11 mouse cellular contexts compared by ENCODE assay signal in the genomic region with DNA sequence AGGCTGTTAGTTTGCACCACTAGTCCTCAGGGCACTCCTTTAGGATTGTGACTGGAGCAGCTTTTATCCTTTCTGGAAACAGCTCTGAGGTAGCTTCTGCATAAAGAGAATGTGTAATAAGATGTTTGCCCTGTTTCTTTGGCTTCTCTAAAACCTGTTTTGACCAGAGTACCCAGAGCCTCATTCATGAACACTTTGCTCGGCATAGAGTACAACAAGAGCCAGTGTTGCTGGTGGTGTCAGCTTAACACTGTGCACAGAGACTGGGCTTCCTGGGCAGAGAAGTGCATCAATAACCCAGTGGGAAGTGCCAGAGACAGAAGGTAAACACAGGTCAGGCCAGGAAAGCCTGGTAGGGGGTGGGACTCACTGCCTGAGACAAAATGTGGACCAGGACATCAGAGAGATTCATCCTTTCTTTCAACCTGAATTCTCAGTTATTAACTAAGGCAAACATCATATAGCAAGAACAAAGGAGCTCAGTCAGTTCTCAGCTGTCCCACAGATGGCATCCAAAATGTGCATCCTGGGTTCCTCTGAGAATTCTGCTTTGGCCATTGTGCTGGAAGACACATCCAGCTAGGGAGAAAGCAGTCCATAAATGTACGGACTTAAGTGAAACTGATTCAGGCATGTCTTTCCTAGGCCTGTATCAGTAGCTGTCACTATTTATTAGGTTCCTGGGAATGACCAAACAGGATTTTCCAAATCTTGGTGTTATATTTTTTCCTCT.
DNase-seq lines count a peak whose midpoint lies in the region; ATAC-seq lines count a peak whose summit lies in the region.
"Had no signal": no experiment of that assay in that cellular context is flagged by ENCODE, and none has a peak within 500 bp of the region (broad histone marks: within the 10 kb centered on the region; RNA-seq: fewer than 3 reads in every experiment).

No protein-coding gene starts in this region.

- no peaks in the 10 kb centered on the region for H3K9me3 ChIP-seq in midbrain, embryonic 14.5 days (ENCODE audit: control insufficient read depth, low read length)
- H3K9me3 ChIP-seq: limb, embryonic 15.5 days had no signal

- ATAC-seq in cerebellum, adult (ENCODE audit: insufficient number of reproducible peaks, low FRiP score, low TSS enrichment), result peak; percentile 61; the same call in 1 of the 2 replicates
- ATAC-seq in midbrain, embryonic 14.5 days (ENCODE audit: low FRiP score, low TSS enrichment), result peak; percentile 62
- ATAC-seq in monocyte, adult 5-6 weeks (replicated peaks; ENCODE audit: insufficient number of reproducible peaks, low FRiP score, low TSS enrichment, poor library complexity, severe bottlenecking), result no peak

- H3K4me3 ChIP-seq in midbrain, embryonic 14.5 days (replicated peaks; ENCODE audit: low read depth, low read length), result no peak overlapping the region
- H3K4me3 ChIP-seq: limb, embryonic 15.5 days; myocyte had no signal

- H3K27me3 ChIP-seq in midbrain, embryonic 14.5 days (ENCODE audit: control insufficient read depth, insufficient read depth, low read length), result no peaks in the 10 kb centered on the region
- H3K27me3 ChIP-seq: limb, embryonic 15.5 days had no signal

- intact Hi-C loops in heart, postnatal 25 days (cut with DNase I), result no loop called here

- peaks cover 5% of the 10 kb centered on the region; the same call in 1 of the 2 replicates for H3K4me1 ChIP-seq in midbrain, embryonic 14.5 days (ENCODE audit: control insufficient read depth, insufficient read depth, low read length)
- H3K4me1 ChIP-seq: limb, embryonic 15.5 days had no signal

- no peak overlapping the region for H3K4me2 ChIP-seq in midbrain, embryonic 14.5 days (ENCODE audit: low read length)
- H3K4me2 ChIP-seq: limb, embryonic 15.5 days had no signal

- H3K36me3 ChIP-seq in midbrain, embryonic 14.5 days (ENCODE audit: control insufficient read depth, insufficient read depth, low read length), result no peaks in the 10 kb centered on the region
- H3K36me3 ChIP-seq: limb, embryonic 15.5 days had no signal

- peak overlapping the region; percentile 61; the same call in 1 of the 2 replicates for H3K27ac ChIP-seq in midbrain, embryonic 14.5 days (replicated peaks; ENCODE audit: low read depth, low read length)
- H3K27ac ChIP-seq: limb, embryonic 15.5 days had no signal

- DNase-seq in cerebellum, adult 11 months, result no peak
- peak; percentile 1 for DNase-seq in right cerebral cortex, postnatal 36 days (ENCODE audit: low spot score in 2 of 2)
- no peak for DNase-seq in right cerebral cortex, adult 18-20 months
- peak; percentile 33 for DNase-seq in midbrain, embryonic 14.5 days
- no peak for DNase-seq in heart, postnatal 25 days (ENCODE audit: low spot score)
- DNase-seq in kidney, postnatal 4 days, result no peak
- DNase-seq: kidney, postnatal 10 days had no signal

- no peak overlapping the region for H3K9ac ChIP-seq in midbrain, embryonic 14.5 days (replicated peaks; ENCODE audit: low read length)
- H3K9ac ChIP-seq: limb, embryonic 15.5 days had no signal

- WGBS in midbrain, embryonic 14.5 days, result 20% methylated on average over 2 of the region's 2 CpGs

Comparison
In these comparisons a context has a peak if more than half of its experiments do, and no peak if none do; other contexts are left out.
1. DNase-seq: peak in right cerebral cortex, postnatal 36 days (2 of 2) and midbrain, embryonic 14.5 days (single experiment); none in cerebellum, adult 11 months (single experiment), right cerebral cortex, adult 18-20 months (single experiment), heart, postnatal 25 days (single experiment) and kidney, postnatal 4 days (0 of 2).